Mouse (Mus musculus): ENCODE data around the gene Adh5.

DNA sequence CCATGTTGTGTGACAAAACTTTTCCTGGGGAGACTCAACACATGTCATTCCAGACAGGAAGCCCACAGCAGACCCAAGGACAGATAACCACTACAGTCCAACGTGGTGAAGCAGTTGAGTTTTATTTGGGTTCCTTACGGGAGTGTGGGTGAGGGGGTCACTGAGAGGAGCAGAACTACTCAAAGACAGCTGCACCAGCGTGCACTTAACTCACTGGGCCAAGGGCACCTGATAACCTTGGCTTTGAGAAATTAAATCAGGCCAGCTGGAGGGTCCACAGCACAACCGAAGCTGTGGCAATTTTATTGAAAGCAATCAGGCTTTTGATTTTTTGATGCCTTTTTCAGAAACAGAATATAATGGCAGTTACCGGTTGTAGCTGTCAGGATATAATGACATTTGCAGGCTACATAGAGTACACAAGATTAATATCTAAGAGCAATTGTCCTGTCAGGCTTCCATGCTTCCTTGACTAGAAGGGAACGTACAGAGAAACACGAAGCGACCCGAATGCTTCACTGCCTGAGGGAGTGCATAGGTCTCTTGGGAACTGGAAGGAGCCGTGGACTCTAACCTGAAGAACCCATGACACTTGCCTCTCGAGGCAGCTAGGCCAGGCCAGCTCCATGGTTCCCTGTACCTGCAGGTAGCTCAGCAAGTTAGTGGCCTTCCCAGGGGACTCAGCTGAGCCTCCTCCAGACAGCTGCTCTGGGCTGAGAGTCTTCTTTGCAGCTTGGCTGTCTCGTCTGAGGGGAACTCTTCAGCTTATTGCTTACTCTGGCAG is 5.4 kb downstream of the Adh5 start:
- TF ChIP-seq CTCF (IDR thresholded peaks at IDR 0.05; ENCODE audit: low read depth, low read length) (no peak), GATA1 (IDR thresholded peaks at IDR 0.05; ENCODE audit: borderline replicate concordance, low read length) (no peak), GATA2 (IDR thresholded peaks at IDR 0.05; ENCODE audit: borderline replicate concordance, low read depth, low read length) (no peak)
